Comparison of ENCODE assay signal across 18 mouse cellular contexts in the genomic region with DNA sequence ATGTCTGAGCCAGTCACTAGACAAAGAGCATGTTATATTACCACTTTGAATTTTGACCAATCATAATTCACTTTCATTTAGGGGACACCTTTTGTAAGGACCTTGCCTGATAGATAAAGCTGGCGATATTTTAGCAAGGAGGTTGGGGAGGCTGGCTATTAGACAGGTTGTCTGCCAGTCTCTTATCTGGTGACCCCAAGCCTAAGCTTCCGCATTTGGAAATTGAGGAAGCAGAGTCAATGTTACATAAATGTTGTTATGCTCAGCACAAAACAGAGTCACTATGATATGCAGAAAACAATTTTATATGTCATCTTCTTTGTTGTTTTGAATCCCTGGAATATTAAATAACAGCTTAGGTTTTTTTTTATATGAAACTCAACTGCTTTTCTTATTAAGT.
"Had no signal": no experiment of that assay in that cellular context is flagged by ENCODE, and none has a peak within 500 bp of the region (broad histone marks: within the 10 kb centered on the region; RNA-seq: fewer than 3 reads in every experiment).

No protein-coding gene starts in this region.

- H3K4me1 ChIP-seq: liver, embryonic 15.5 days; megakaryocyte, embryonic 14.5 days had no signal

- H3K9me3 ChIP-seq: liver, embryonic 15.5 days; megakaryocyte, embryonic 14.5 days had no signal

- H3K36me3 ChIP-seq: liver, embryonic 15.5 days had no signal

- DNase-seq: kidney, adult 18-20 months; kidney, adult 9 months; kidney, postnatal 14 days; kidney, postnatal 4 days; layer of hippocampus, adult 9-11 months; lung, adult 2 months; lung, postnatal 14 days; lung, postnatal 4 days; thymus, adult 18-20 months; thymus, postnatal 36 days had no signal

- H3K9ac ChIP-seq: liver, embryonic 15.5 days had no signal

- H3K4me3 ChIP-seq: layer of hippocampus, adult 2 months; left cerebral cortex, adult 2 months; liver, embryonic 15.5 days; megakaryocyte, embryonic 14.5 days had no signal

- H3K4me2 ChIP-seq: liver, embryonic 11.5 days; liver, embryonic 15.5 days; midbrain, embryonic 11.5 days had no signal

- H3K27ac ChIP-seq: layer of hippocampus, adult 2 months; left cerebral cortex, adult 2 months; liver, embryonic 15.5 days had no signal

- H3K27me3 ChIP-seq: liver, embryonic 15.5 days; megakaryocyte, embryonic 14.5 days had no signal

- ATAC-seq: inflammation-experienced regulatory T-cells, adult 6 months; intestine, embryonic 16.5 days had no signal
